Mouse (Mus musculus): Measurements from ENCODE around the gene Il4ra. TPM values are rescaled to one million over a fixed set of nuclear protein-coding genes. Genes with fewer than 3 reads are reported as not detected.

The Il4ra gene
- polyA plus RNA-seq, 1 experiment from 2014 or later = 16.5 TPM

DNA sequence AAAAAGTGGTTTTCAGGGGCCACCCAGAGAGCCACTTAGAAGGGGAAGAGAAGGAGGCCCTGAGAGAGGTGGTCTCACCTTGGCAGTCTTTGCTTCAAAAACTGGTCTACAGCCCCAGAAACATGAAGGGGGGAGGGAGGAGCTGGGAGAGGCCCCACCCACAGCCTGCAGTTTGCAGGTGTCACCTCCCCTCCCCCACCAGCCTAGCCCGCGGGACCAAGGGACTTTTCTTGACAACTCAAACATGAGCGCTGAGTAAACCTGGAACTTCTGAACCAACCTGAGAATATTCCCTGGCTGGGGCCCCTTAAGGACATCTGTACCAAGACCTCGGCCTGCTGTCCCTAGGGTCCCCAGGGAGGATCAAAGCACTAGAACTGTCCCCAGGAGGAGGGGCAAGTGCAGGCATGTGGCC lies 53.8 kb downstream of the Il4ra start:
- Histone ChIP-seq H3K27ac (peak overlapping the region; percentile 24; the same call in 1 of the 2 replicates), H3K9me3 (no peaks in the 10 kb centered on the region), H3K36me3 (no peaks in the 10 kb centered on the region), H3K27me3 (no peaks in the 10 kb centered on the region), H3K4me2 (no peak overlapping the region), H3K9ac (no peak overlapping the region), H3K4me1 (peaks cover 11% of the 10 kb centered on the region), H3K4me3 (no peak overlapping the region)
- WGBS = 32% methylated on average over 4 of the region's 4 CpGs
- 0 out of 2 replicates have a peak, but pooled peaks have one; percentile 1 for ATAC-seq (ENCODE audit: borderline replicate concordance, extremely low read depth, low FRiP score, low TSS enrichment)

DNA sequence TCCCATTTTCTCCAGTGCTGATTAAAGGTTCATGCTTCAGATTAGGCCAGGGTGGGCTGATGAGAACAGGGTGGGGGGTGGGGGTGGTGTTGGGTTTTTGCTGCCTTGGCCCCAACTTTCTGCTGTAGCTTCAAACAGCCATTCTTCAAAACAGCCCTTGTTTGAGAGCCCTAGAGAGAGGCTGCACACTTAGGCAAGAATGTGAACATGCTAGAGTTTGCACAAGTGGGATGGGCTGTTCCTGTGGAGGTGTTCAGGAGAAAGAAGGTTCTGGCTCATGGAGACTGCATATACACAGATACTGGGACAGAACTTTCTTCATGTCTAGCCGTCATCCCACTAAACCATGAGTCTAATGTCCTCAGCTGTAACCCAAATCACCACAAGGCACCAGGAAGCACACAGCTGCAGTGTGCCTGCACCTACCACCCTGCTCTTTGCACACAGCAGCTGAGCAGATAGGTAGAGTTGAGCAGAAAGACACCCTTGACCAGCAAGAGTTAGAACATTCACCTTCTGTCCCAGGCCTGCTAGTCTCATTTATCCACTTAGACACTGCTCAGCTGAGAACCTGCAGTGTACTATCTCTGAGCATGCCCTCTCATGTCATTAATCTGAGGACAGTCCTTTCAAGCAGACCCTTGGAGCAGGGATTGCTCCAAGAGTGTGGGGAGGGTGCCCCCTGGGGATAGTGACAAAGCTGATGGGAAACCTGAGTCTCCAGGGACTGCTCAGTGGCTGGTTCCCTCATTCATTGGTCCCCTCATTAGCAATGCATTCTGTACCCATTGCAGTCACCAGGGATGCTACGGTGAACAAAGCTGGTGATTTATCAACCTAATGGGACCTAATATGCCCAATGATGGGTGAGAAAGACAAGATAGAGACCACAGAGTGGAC lies 54.6 kb downstream of the Il4ra start:
- H3K4me3 ChIP-seq = no peak overlapping the region
- H3K36me3 ChIP-seq = no peaks in the 10 kb centered on the region
- no peak overlapping the region for H3K9ac ChIP-seq
- H3K27ac ChIP-seq = peak overlapping the region; percentile 24; the same call in 1 of the 2 replicates
- WGBS = 67% methylated on average over 2 of the region's 2 CpGs
- H3K4me1 ChIP-seq = peaks cover 11% of the 10 kb centered on the region
- ATAC-seq (ENCODE audit: borderline replicate concordance, extremely low read depth, low FRiP score, low TSS enrichment) = 0 out of 2 replicates have a peak, but pooled peaks have one; percentile 10
- H3K27me3 ChIP-seq = no peaks in the 10 kb centered on the region
- H3K4me2 ChIP-seq = no peak overlapping the region
- H3K9me3 ChIP-seq = no peaks in the 10 kb centered on the region

- no peak overlapping the region for H3K4me3 ChIP-seq
- no peak overlapping the region for H3K9ac ChIP-seq
- H3K9me3 ChIP-seq = no peaks in the 10 kb centered on the region
- no peaks in the 10 kb centered on the region for H3K36me3 ChIP-seq
- no peak overlapping the region for H3K27ac ChIP-seq
- H3K27me3 ChIP-seq = no peaks in the 10 kb centered on the region
- H3K4me2 ChIP-seq = no peak overlapping the region
- WGBS = 55% methylated on average over 6 of the region's 6 CpGs
- no peak for ATAC-seq (ENCODE audit: borderline replicate concordance, extremely low read depth, low FRiP score, low TSS enrichment)
- H3K4me1 ChIP-seq = peaks cover 11% of the 10 kb centered on the region
Observed at GRCm38 (mm10) chr7:125607384-125608182, 55.7 kb downstream of the Il4ra start.

GRCm38 (mm10) chr7:125608183-125608688 lies 56.3 kb downstream of the Il4ra start:
- no peak for ATAC-seq (ENCODE audit: borderline replicate concordance, extremely low read depth, low FRiP score, low TSS enrichment)
- Histone ChIP-seq H3K27ac (no peak overlapping the region), H3K4me1 (peaks cover 10% of the 10 kb centered on the region), H3K4me2 (no peak overlapping the region), H3K4me3 (no peak overlapping the region), H3K9me3 (no peaks in the 10 kb centered on the region), H3K27me3 (no peaks in the 10 kb centered on the region), H3K9ac (no peak overlapping the region), H3K36me3 (no peaks in the 10 kb centered on the region)
- 75% methylated on average over 4 of the region's 4 CpGs for WGBS

DNA sequence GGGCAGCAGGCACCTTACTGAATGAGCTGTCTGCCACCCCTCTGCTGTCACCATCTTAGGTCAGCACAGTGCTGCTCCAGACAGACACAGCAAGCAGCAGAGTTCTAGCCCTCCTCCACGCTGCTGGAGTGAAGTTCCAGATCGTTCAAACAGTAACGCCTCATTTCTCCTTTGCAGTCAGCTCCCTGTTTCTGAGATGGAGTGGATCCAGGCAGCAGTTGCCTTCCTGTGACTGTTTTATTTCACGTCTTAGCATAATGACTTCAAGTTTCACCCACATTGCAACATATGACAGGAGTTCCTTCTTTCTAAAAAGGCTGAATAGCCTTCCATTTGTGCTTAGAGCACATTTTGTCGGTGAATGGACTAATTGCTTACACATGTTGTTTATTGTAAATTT lies 61.7 kb downstream of the Il4ra start:
- Histone ChIP-seq H3K9ac (no peak overlapping the region), H3K4me2 (no peak overlapping the region), H3K4me1 (no peaks in the 10 kb centered on the region), H3K9me3 (no peaks in the 10 kb centered on the region), H3K27ac (no peak overlapping the region), H3K36me3 (no peaks in the 10 kb centered on the region), H3K4me3 (no peak overlapping the region), H3K27me3 (no peaks in the 10 kb centered on the region)
- ATAC-seq (ENCODE audit: borderline replicate concordance, extremely low read depth, low FRiP score, low TSS enrichment) = no peak
- 55% methylated on average over 5 of the region's 5 CpGs for WGBS

DNA sequence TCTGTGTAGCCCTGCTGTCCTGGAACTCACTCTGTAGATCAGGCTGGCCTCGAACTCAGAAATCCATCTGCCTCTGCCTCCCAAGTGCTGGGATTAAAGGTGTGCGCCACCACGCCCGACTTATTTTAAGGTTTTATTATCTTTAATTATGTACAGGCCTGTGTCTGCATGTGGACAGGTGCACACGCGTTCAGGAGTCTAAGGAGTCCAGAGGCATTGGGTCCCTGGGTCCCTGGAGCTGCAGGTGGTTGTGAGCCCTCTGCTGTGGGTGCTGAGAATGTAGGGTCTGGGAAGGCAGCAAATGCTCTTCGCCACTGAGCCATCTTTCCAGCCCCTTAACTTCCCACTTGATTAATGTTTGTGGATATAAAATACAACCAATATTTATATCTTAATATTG lies 63.5 kb downstream of the Il4ra start:
- Histone ChIP-seq H3K4me2 (no peak overlapping the region), H3K9me3 (no peaks in the 10 kb centered on the region), H3K4me3 (no peak overlapping the region), H3K9ac (no peak overlapping the region), H3K27me3 (no peaks in the 10 kb centered on the region), H3K27ac (no peak overlapping the region), H3K4me1 (no peaks in the 10 kb centered on the region), H3K36me3 (no peaks in the 10 kb centered on the region)
- 85% methylated on average over 7 of the region's 7 CpGs for WGBS
- no peak for ATAC-seq (ENCODE audit: borderline replicate concordance, extremely low read depth, low FRiP score, low TSS enrichment)

- no peak overlapping the region for H3K4me2 ChIP-seq
- no peak for ATAC-seq (ENCODE audit: borderline replicate concordance, extremely low read depth, low FRiP score, low TSS enrichment)
- no peak overlapping the region for H3K27ac ChIP-seq
- no peaks in the 10 kb centered on the region for H3K9me3 ChIP-seq
- no peak overlapping the region for H3K4me3 ChIP-seq
- no peak overlapping the region for H3K9ac ChIP-seq
- 75% methylated on average over 7 of the region's 7 CpGs for WGBS
- H3K4me1 ChIP-seq = peaks cover 3% of the 10 kb centered on the region
- no peaks in the 10 kb centered on the region for H3K27me3 ChIP-seq
- H3K36me3 ChIP-seq = no peaks in the 10 kb centered on the region
Observed at GRCm38 (mm10) chr7:125618016-125618415, 66.1 kb downstream of the Il4ra start.

DNA sequence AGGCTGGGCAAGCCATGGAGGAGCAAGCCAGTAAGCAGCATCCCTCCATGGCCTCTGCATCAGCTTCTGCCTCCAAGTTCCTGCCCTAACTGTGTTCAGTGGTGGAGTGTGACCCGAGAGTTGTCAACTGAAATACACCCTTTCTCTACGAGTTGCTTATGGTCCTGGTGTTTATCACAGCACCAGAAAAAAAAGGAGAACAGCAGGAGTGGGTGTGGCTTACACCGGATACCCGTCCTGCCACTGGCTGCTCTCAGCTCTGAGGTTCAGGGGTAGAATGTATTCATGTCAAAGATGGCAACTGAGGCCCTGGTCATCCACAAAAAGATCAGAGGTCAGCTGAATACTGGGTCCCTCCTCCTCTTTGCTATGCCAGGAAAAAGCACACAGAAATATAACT lies 68.2 kb downstream of the Il4ra start:
- WGBS = 69% methylated on average over 4 of the region's 4 CpGs
- no peaks in the 10 kb centered on the region for H3K36me3 ChIP-seq
- H3K27ac ChIP-seq = no peak overlapping the region
- no peaks in the 10 kb centered on the region for H3K27me3 ChIP-seq
- no peak overlapping the region for H3K9ac ChIP-seq
- H3K4me3 ChIP-seq = no peak overlapping the region
- no peak overlapping the region for H3K4me2 ChIP-seq
- ATAC-seq (ENCODE audit: borderline replicate concordance, extremely low read depth, low FRiP score, low TSS enrichment) = no peak
- H3K4me1 ChIP-seq = peaks cover 11% of the 10 kb centered on the region
- H3K9me3 ChIP-seq = no peaks in the 10 kb centered on the region

- Histone ChIP-seq H3K36me3 (no peaks in the 10 kb centered on the region), H3K27ac (peak overlapping the region; percentile 8; the same call in 1 of the 2 replicates), H3K4me3 (no peak overlapping the region), H3K9me3 (no peaks in the 10 kb centered on the region), H3K9ac (no peak overlapping the region), H3K27me3 (no peaks in the 10 kb centered on the region), H3K4me1 (peaks cover 11% of the 10 kb centered on the region), H3K4me2 (no peak overlapping the region)
- no peak; the same call in 1 of the 2 replicates for ATAC-seq (ENCODE audit: borderline replicate concordance, extremely low read depth, low FRiP score, low TSS enrichment)
- 55% methylated on average over 7 of the region's 7 CpGs for WGBS
Observed at GRCm38 (mm10) chr7:125622741-125623685, 71.1 kb downstream of the Il4ra start.

GRCm38 (mm10) chr7:125625219-125625618 lies 73.3 kb downstream of the Il4ra start:
- WGBS = 63% methylated on average over 4 of the region's 4 CpGs
- Histone ChIP-seq H3K9ac (no peak overlapping the region), H3K4me1 (peaks cover 14% of the 10 kb centered on the region), H3K9me3 (no peaks in the 10 kb centered on the region), H3K27me3 (no peaks in the 10 kb centered on the region), H3K4me2 (no peak overlapping the region), H3K4me3 (no peak overlapping the region), H3K27ac (no peak overlapping the region), H3K36me3 (no peaks in the 10 kb centered on the region)
- ATAC-seq (ENCODE audit: borderline replicate concordance, extremely low read depth, low FRiP score, low TSS enrichment) = no peak

DNA sequence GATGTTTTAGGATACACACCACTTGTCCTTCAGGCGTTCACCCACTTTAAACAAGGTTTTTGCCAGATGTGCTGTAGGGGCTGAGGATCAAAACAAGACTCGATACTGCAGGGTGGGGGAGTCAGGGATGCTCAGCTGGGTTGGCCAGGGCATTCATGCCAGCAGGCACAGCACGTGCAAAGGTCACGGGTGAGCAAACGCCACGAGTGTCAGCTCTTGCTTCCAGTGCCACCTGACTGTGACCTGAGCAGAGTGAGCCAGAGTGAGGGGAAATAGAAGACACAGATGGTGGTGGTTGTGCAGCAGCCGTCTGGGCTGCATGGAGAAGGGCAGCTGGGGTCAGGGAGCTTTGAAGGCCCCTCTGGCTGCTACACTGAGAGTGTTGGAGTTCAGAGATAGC lies 73.9 kb downstream of the Il4ra start:
- WGBS = 44% methylated on average over 7 of the region's 7 CpGs
- H3K4me1 ChIP-seq = peaks cover 19% of the 10 kb centered on the region
- no peak overlapping the region for H3K9ac ChIP-seq
- H3K4me2 ChIP-seq = no peak overlapping the region
- no peaks in the 10 kb centered on the region for H3K9me3 ChIP-seq
- no peak overlapping the region for H3K27ac ChIP-seq
- no peak for ATAC-seq (ENCODE audit: borderline replicate concordance, extremely low read depth, low FRiP score, low TSS enrichment)
- no peaks in the 10 kb centered on the region for H3K27me3 ChIP-seq
- H3K4me3 ChIP-seq = no peak overlapping the region
- H3K36me3 ChIP-seq = no peaks in the 10 kb centered on the region
